Comparison of ENCODE assay signal across 12 mouse cellular contexts in the genomic region with DNA sequence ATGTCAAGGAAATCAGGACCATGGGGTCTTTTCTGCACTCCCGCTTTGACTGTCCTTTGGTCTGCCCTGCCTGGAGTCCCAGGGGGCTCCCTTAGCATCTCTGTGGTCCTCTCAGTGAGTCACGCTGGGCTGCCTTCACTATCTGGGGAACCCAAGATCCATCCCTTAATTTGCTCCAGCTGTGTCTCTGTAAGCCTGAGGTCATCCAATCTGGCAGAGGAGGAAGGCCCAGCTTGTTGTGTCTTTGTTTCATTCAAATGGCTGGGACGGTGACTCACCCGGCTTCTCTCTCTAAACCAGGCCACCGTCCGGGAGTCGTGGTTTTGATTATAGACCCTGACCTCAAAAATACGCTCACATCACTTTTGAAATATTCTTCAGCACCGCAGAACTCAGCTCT.
DNase-seq lines count a peak whose midpoint lies in the region; ATAC-seq and TF ChIP-seq lines count a peak whose summit lies in the region.
"Had no signal": no experiment of that assay in that cellular context is flagged by ENCODE, and none has a peak within 500 bp of the region (broad histone marks: within the 10 kb centered on the region; RNA-seq: fewer than 3 reads in every experiment).

No protein-coding gene starts in this region.

- no peaks in the 10 kb centered on the region for H3K36me3 ChIP-seq in kidney, postnatal 0 days (ENCODE audit: insufficient read depth, low read length)
- no peaks in the 10 kb centered on the region for H3K36me3 ChIP-seq in kidney, embryonic 15.5 days
- H3K36me3 ChIP-seq in forebrain, embryonic 14.5 days (ENCODE audit: control insufficient read depth, insufficient read depth, low read length): no peaks in the 10 kb centered on the region
- H3K36me3 ChIP-seq: intestine, embryonic 15.5 days; limb, embryonic 13.5 days; midbrain, embryonic 13.5 days had no signal

- WGBS in kidney, postnatal 0 days: 57% methylated on average over 9 of the region's 9 CpGs
- 61% methylated on average over 9 of the region's 9 CpGs for WGBS in kidney, embryonic 15.5 days
- 57% methylated on average over 9 of the region's 9 CpGs for WGBS in forebrain, embryonic 14.5 days

- no peak overlapping the region for H3K27ac ChIP-seq in kidney, postnatal 0 days
- H3K27ac ChIP-seq in kidney, embryonic 15.5 days: no peak overlapping the region
- H3K27ac ChIP-seq in forebrain, embryonic 14.5 days (ENCODE audit: low read depth, low read length): no peak overlapping the region
- H3K27ac ChIP-seq: intestine, embryonic 15.5 days; limb, embryonic 13.5 days; midbrain, embryonic 13.5 days had no signal

- H3K9ac ChIP-seq in kidney, postnatal 0 days (ENCODE audit: low read depth, low read length): no peak overlapping the region
- no peak overlapping the region for H3K9ac ChIP-seq in kidney, embryonic 15.5 days
- no peak overlapping the region for H3K9ac ChIP-seq in forebrain, embryonic 14.5 days (ENCODE audit: low read length)
- H3K9ac ChIP-seq: intestine, embryonic 15.5 days; limb, embryonic 13.5 days; midbrain, embryonic 13.5 days had no signal

- ATAC-seq in kidney, postnatal 0 days (replicated peaks; ENCODE audit: low FRiP score, low read depth): no peak
- no peak for ATAC-seq in kidney, embryonic 15.5 days (replicated peaks; ENCODE audit: low FRiP score)
- no peak for ATAC-seq in forebrain, embryonic 14.5 days
- ATAC-seq: intestine, embryonic 15.5 days; midbrain, embryonic 13.5 days had no signal

- no peak for TF ChIP-seq CTCF in kidney, postnatal 0 days (IDR thresholded peaks at IDR 0.05; ENCODE audit: low read depth)

- H3K9me3 ChIP-seq in kidney, postnatal 0 days (replicated peaks; ENCODE audit: low read length): no peaks in the 10 kb centered on the region
- no peaks in the 10 kb centered on the region for H3K9me3 ChIP-seq in kidney, embryonic 15.5 days (replicated peaks)
- no peaks in the 10 kb centered on the region for H3K9me3 ChIP-seq in forebrain, embryonic 14.5 days (replicated peaks; ENCODE audit: control insufficient read depth, low read length)
- H3K9me3 ChIP-seq: intestine, embryonic 15.5 days; limb, embryonic 13.5 days; midbrain, embryonic 13.5 days had no signal

- no peaks in the 10 kb centered on the region for H3K4me1 ChIP-seq in kidney, postnatal 0 days (replicated peaks; ENCODE audit: insufficient read depth, low read length)
- peaks cover 10% of the 10 kb centered on the region for H3K4me1 ChIP-seq in kidney, embryonic 15.5 days
- H3K4me1 ChIP-seq in forebrain, embryonic 14.5 days (ENCODE audit: control insufficient read depth, insufficient read depth, low read length): no peaks in the 10 kb centered on the region; the same call in 1 of the 2 replicates
- H3K4me1 ChIP-seq: intestine, embryonic 15.5 days had no signal

- no peak overlapping the region for H3K4me3 ChIP-seq in kidney, postnatal 0 days (replicated peaks; ENCODE audit: low read depth, low read length)
- H3K4me3 ChIP-seq in kidney, embryonic 15.5 days (replicated peaks): no peak overlapping the region
- no peak overlapping the region for H3K4me3 ChIP-seq in forebrain, embryonic 14.5 days (ENCODE audit: low read depth, low read length)
- H3K4me3 ChIP-seq: intestine, embryonic 15.5 days; limb, embryonic 13.5 days; midbrain, embryonic 13.5 days had no signal

- no peaks in the 10 kb centered on the region for H3K27me3 ChIP-seq in kidney, postnatal 0 days (ENCODE audit: insufficient read depth, low read length)
- peaks cover under 1% of the 10 kb centered on the region; the same call in 1 of the 2 replicates for H3K27me3 ChIP-seq in kidney, embryonic 15.5 days
- H3K27me3 ChIP-seq in forebrain, embryonic 14.5 days (replicated peaks; ENCODE audit: control insufficient read depth, insufficient read depth, low read length): no peaks in the 10 kb centered on the region
- H3K27me3 ChIP-seq: intestine, embryonic 15.5 days had no signal

- no peak overlapping the region for H3K4me2 ChIP-seq in kidney, postnatal 0 days (ENCODE audit: low read length)
- no peak overlapping the region for H3K4me2 ChIP-seq in kidney, embryonic 15.5 days
- no peak overlapping the region for H3K4me2 ChIP-seq in forebrain, embryonic 14.5 days (ENCODE audit: low read length)
- H3K4me2 ChIP-seq: intestine, embryonic 15.5 days; limb, embryonic 13.5 days; midbrain, embryonic 13.5 days had no signal

- peak; percentile 39 for DNase-seq in kidney, postnatal 0 days (ENCODE audit: low spot score)
- DNase-seq in adipocyte (ENCODE audit: low spot score): peak; percentile 66
- DNase-seq in fibroblast of lung, adult 2 months (ENCODE audit: low read depth): peak; percentile 87
- DNase-seq in lung, postnatal 14 days: peak; percentile 13
- DNase-seq in thymus, postnatal 25 days: no peak
- no peak for DNase-seq in forebrain, embryonic 14.5 days (ENCODE audit: low spot score)
- no peak for DNase-seq in testis, postnatal 14 days (ENCODE audit: low spot score)
- DNase-seq: right cerebral cortex, adult 18-20 months had no signal

Comparison
In these comparisons a context has a peak if more than half of its experiments do, and no peak if none do; other contexts are left out.
1. DNase-seq: peak in kidney, postnatal 0 days (single experiment), adipocyte (single experiment), fibroblast of lung, adult 2 months (single experiment) and lung, postnatal 14 days (single experiment); none in thymus, postnatal 25 days (single experiment), forebrain, embryonic 14.5 days (single experiment) and testis, postnatal 14 days (single experiment).